Mouse (Mus musculus): ENCODE measurements around the gene Ppp2r3a. TPM values are rescaled to one million over a fixed set of nuclear protein-coding genes. Genes with fewer than 3 reads are reported as not detected.

The Ppp2r3a gene
- total and polyA plus RNA-seq, 3 experiments = 1.7 to 22.2 (median 21.5) TPM

GRCm38 (mm10) chr9:101250981-101251643, 483 bp downstream of the Ppp2r3a start:
- peak; percentile 91 for DNase-seq

DNA sequence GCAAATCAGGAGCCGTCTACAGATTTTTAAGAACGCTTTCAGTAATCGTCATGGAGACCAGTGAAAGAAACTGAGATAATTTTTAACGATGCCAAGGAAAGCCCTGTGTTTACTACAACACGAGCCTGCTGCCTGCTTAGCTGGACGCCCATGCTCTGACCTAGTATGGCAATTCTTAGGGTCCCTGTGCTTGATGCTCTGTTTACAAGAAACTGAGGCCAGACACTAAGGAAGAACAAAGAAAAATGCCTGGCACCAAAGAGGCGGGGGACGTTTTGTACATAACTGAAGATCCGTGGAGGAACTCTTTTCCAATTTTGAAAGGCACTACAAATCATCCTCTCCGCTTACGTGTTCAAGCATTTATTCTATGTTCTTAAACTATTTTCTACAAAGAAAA, 1.1 kb downstream of the Ppp2r3a start:
- no peak for DNase-seq

- no peak for DNase-seq
Measured at GRCm38 (mm10) chr9:101249626-101250025, 2.0 kb downstream of the Ppp2r3a start.

DNA sequence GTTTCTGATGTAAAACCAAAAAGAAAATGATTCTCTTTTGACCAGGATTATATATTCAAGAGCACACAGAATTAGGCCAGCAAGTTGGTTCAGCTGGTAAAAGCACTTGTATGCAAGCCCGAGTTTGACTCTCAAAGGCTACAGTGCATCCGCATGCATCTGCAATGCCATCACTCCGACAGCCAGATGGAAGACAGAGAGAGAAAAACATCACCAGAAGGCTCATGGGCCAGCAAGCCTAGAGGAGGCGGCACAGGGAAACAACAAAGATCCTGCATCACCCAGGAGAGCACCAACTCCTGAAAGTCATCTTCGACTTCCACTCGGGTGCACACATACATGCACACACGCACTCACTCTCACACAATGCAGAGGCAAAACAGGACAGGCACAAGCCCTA, 4.1 kb downstream of the Ppp2r3a start:
- no peak for DNase-seq

- no peak for DNase-seq
Measured at GRCm38 (mm10) chr9:101245493-101245892, 6.1 kb downstream of the Ppp2r3a start.

- no peak for DNase-seq
Measured at GRCm38 (mm10) chr9:101243711-101244110, 7.9 kb downstream of the Ppp2r3a start.

GRCm38 (mm10) chr9:101240161-101240560, 11.4 kb downstream of the Ppp2r3a start:
- no peak for DNase-seq

- DNase-seq = no peak
Measured at GRCm38 (mm10) chr9:101235786-101236185, 15.8 kb downstream of the Ppp2r3a start.

- no peak for DNase-seq
Measured at GRCm38 (mm10) chr9:101232034-101232433, 19.6 kb downstream of the Ppp2r3a start.

- no peak for DNase-seq
Measured at GRCm38 (mm10) chr9:101230028-101230427, 21.6 kb downstream of the Ppp2r3a start.

- peak; percentile 15 for DNase-seq
Measured at GRCm38 (mm10) chr9:101228892-101229291, 22.7 kb downstream of the Ppp2r3a start.

DNA sequence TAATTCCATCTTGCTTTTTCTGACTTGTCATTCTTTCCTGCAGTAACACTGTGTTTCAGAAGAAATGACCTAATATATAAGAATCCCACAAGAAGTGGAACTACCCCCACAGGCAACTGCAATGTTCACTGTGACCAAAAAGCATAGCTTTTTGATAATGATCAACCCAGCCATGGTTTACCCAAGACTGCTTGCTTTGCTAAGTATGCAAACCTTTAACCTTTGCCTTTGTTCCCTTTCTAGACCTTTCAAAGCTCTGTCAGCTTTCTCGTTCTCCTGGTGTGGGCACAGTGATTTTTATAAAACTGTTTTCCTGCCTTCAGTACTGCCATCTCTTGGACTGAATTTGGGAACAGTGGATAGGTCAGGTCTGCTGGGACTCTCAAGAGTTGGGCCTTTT, 43.6 kb downstream of the Ppp2r3a start:
- no peak for DNase-seq

- DNase-seq = no peak
Measured at GRCm38 (mm10) chr9:101206516-101206915, 45.1 kb downstream of the Ppp2r3a start.

DNA sequence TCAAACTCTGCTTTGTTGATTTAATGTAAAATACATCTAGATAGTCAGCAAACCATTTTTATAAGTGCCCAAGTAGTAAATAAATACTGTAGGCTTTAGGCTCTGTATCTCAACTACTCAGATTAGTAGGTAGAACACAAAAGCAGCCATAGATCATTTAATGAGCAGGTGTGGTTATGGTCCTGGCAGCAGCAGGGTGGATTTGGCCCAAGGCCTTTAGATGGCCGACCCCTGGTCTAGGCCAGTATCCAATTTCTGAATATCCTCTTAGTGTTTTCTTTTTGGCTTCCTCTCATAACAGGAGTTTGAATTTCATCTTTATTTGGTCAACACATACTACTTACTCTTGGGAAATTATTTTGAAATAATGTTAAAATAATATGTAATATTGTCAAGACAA, 46.4 kb downstream of the Ppp2r3a start:
- DNase-seq = no peak

DNA sequence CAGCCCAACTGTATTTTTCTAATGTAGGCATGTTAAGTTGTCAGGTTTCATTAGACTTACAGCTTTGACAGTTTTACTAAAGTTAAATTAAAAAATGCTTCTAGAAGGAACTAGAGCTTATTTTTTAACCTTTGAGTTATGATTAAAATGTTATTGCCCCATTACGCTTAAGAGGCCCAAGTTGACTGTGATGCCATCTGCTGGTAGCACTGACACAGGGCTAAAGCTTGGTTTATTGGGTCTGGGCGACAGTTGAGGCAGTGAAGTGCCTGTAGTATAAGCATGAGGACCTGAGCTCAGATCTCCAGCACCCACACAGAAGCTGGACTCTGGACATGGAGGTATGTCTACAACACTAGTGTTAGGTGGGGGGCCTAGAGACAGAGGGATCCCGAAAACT, 47.5 kb downstream of the Ppp2r3a start:
- DNase-seq = no peak

DNA sequence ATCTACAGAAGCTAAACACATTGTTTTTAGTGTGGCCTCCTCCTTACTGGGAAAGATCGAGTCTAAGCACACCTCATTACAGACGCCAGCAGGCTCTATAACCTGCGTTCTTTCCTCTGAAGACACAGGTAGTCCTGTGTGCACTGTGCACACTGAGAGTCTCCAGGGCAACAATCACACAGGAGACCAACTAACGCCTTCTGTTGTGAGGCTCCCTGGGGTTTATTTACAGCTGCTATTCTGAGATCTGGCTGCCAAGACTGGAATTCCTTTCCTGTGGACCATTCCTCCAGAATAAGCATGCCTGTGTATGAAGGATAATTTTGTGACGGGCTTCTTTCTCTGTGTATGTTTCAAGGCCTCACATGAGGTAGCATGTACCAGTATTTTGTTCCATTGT, 51.0 kb downstream of the Ppp2r3a start:
- DNase-seq = no peak

DNA sequence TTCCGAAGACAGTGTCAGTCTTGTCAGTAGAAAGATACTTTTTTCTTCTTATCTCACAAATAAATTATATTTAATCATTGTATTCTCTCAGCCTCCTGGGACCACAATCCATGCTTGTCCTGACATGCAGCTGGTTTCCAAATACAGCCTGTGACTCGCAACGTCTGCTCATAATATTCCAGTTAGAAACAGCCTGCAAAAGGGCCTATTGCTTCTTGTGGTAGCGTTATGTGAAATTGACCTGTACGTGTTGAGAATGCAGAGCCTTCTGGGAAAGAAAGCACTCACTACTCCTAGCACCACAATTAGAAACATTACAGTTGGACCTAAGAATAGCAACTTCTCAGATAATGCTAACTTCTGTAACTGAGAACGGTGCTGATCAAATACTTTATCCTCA, 52.8 kb downstream of the Ppp2r3a start:
- DNase-seq = no peak

- DNase-seq = no peak
Measured at GRCm38 (mm10) chr9:101198261-101198660, 53.3 kb downstream of the Ppp2r3a start.

DNA sequence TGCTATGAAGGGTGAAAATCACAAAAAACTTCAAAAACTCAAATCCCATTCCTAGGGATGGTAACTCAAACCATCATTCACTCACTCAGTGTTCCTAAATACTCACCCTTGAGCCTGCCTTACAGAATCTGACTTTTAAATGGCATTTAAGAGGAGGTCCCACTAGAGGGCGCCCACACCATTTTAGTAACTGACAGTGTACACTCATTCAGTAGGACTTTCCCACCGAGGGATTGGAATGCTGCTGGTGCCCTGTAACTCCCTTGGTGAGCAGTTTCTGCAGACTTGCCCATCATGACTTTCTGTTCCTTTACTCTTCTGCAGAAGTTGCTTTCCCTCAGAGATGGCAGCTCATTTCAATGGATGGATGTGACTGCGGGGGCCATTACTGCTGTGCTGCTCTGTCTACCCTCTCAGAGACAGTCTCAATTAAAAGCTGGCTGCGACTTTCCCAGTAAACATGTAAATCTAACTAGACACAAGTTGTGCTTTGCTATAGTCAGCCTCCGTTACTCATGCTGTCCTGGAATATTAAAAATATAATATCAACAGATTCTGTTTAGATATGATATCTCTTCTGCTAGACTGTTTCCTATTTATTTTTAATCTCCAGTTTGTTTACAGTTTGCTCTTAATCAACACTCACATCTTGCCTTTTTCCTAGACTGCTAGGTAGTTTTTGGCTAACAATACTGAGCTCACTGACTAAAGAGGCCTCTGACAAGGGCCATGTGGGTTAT, 69.5 kb downstream of the Ppp2r3a start:
- DNase-seq = peak; percentile 81

- no peak for DNase-seq
Measured at GRCm38 (mm10) chr9:101181291-101181690, 70.3 kb downstream of the Ppp2r3a start.

DNA sequence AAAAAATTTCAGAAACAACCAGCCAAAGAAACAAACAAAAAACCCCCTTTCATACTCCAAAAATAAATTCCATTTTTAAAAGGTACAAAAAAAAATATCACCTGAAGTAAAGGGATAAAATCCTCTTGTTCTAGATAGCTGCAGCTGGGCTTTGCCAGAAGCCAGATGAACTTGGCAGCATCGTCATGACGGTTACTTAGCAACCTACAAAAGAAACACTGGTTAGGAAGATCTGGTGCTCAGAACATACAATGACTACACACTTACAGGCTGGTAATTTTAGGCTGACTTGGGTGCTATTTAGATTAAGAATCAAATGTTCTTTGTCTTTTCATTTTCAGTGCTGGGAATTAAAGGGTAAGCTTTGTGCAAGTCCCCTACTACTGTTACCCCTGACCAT, 71.4 kb downstream of the Ppp2r3a start:
- DNase-seq = no peak

- no peak for DNase-seq
Measured at GRCm38 (mm10) chr9:101160627-101161026, 91.0 kb downstream of the Ppp2r3a start.

- no peak for DNase-seq
Measured at GRCm38 (mm10) chr9:101160092-101160491, 91.5 kb downstream of the Ppp2r3a start.

DNA sequence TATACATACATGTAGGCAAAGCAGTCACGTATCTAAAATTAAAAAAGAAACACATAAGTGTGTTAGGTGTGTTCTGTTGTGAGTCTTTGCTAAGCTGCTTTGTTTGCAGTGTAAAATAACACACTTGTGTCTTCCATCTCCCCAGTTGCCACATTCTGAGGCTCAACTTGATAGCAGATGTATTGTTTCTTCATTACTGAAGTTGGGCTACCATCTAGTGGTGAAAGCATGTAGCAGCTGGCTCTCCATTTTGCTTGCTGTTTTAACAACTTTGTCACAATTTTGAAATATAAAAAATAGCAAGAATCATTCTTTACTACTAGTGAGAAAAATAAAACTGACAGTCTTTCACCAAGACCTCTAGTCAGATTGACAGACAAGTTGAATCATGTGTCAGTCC, 92.2 kb downstream of the Ppp2r3a start:
- peak; percentile 11 for DNase-seq
